Mouse (Mus musculus) ES-E14 (cell line): ENCODE results near the gene Prss47.

Experiments
- MAFK ChIP-seq: IDR thresholded peaks from 2 replicates; pipeline ENCODE4 v1.6.1; 2014; ENCODE audit warnings: mild to moderate bottlenecking, low read depth, low read length, inconsistent platforms; ENCODE audit not compliant: insufficient read depth
- ZC3H11A ChIP-seq: IDR thresholded peaks from 2 replicates; pipeline ENCODE4 v1.6.1; 2012; ENCODE audit warnings: low read depth, mild to moderate bottlenecking, inconsistent platforms, low read length, borderline replicate concordance
- ZNF384 ChIP-seq: IDR thresholded peaks from 2 replicates; pipeline ENCODE4 v1.6.1; 2012; ENCODE audit warnings: low read depth, low read length, inconsistent platforms

DNA sequence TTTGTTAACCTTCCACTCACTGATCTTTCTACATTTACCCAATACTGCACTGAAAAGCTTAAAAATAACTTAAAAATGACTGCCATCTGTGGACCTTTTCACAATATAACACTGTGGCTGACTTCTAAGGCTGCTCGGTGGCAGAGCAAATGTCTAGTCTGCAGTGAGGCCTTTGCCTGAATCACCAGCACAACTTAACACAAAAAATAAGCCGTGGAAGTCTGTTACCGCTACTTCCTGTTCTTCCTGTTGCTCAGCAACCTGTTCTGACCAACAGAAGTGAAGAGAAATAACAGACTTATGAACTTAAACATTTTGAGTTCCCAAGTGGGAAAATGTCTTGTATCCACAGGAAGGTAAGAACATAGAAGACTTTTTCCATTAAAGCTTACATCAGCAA is 48.7 kb upstream of the Prss47 start:
- TF ChIP-seq ZNF384 (no peak), MAFK (no peak), ZC3H11A (no peak)
